Mouse (Mus musculus) cerebellum, postnatal 36 days (tissue): ENCODE data around the gene Sbf2.
"Not testable (repeated sequence)": the region's sequence is repeated elsewhere in the genome, so short reads cannot be mapped to it uniquely, and the experiment has no call there.

Experiments used
- DNase-seq, 2 experiments: peaks; one replicate each; pipeline ENCODE4 v3.0.0; 2021 to 2022; ENCODE audit warnings: mixed read lengths in 2 of 2

The Sbf2 gene

DNA sequence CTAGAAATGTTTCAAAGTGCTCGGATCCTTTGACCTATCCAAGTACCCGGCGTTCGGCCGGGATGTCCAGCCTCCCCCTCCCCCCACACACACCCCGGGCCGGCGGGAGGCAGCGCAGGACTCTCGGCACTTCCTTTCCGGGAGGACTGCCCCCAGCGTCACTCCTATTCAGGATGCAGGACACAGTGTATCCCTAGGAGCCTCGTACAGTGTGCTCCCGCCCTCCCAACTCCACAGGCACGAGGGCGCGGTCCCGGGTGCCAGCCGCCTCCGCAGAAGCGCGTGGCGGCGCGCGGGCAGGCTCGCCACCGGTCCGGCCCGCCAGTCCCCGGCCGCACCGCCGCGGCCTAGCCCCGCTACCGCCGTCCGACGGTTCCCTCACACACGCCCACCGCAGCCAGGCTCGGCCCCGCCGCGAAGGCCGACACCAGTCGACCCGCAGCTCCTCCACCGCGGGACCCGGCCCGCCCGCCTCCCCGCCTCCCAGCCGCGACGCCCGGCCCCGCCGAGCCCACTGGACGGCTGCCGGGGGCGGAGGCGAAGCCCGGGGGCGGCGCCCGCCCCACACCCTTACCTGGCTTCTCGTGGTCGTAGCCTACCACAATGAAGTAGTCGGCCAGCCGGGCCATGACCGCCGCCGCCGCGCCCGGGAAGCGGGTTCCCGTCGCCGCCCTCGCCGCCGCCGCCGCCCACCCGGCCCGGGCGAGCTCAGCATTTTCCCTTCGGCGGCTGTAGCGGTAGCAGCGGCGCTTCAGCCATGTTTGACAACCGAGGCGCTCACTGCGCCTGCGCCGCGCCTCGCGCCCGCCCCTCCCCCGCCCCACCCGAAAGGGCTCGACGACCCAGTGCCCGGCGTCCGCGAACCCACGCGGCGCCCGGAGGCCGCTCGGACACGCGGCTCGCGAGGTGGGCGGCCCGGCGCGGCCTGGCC, at the start of gene Sbf2:
Gene Sbf2, minus strand, starts transcription at position 790 of the 931 bp plus-strand sequence.
- DNase-seq: peak; percentile 72 to 78

DNA sequence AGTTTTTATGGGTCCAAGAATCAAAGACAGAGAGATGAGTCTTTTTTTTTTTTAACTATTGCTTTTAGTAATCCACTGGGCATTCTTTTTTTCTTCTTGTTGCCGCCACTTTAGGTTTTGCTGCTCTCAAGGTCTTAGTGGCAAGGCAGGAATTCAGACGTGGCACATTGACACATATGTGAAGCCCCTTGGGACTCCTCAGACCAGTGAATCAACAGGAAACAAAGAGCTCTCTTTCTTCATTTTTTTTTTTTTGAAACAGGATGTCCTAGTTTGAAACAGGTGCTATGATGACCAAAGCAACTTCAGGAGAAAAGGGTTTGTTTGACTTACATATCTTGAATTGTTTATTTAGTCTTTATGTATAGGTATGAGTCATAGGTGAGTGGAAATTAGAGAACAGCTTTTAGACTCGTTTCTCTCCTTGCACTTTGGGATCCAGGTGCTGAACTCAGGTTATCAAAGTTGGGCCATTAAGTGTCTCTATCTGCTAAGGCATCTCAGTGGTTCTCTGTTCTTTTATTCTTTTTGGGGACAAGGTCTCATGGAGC, 43.7 kb upstream of the Sbf2 start:
- DNase-seq: no peak

GRCm38 (mm10) chr7:110655966-110656365, 41.2 kb upstream of the Sbf2 start:
- DNase-seq: no peak

- DNase-seq: no peak
Observed at GRCm38 (mm10) chr7:110655230-110655629, 40.5 kb upstream of the Sbf2 start.

DNA sequence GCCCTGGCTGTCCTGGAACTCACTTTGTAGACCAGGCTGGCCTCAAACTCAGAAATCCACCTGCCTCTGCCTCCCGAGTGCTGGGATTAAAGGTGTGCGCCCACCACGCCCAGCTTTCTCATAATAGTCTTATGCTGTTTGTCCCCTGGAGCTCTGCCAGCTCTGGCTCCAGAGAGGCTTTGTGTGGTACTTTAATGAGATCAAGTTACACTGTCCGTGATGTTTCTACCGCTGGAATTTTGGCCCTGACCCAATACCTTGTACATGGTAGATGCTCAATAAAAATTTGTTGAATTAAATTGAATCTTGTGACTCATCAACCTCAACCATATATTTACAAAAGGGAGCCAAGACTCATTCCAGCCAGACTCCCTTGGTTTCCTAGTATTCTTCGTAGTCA, 36.4 kb upstream of the Sbf2 start:
- DNase-seq: no peak

- no peak for DNase-seq
Observed at GRCm38 (mm10) chr7:110650491-110650890, 35.8 kb upstream of the Sbf2 start.

- DNase-seq: no peak
Observed at GRCm38 (mm10) chr7:110649133-110649987, 34.6 kb upstream of the Sbf2 start.

- no peak for DNase-seq
Observed at GRCm38 (mm10) chr7:110648455-110649085, 33.8 kb upstream of the Sbf2 start.

DNA sequence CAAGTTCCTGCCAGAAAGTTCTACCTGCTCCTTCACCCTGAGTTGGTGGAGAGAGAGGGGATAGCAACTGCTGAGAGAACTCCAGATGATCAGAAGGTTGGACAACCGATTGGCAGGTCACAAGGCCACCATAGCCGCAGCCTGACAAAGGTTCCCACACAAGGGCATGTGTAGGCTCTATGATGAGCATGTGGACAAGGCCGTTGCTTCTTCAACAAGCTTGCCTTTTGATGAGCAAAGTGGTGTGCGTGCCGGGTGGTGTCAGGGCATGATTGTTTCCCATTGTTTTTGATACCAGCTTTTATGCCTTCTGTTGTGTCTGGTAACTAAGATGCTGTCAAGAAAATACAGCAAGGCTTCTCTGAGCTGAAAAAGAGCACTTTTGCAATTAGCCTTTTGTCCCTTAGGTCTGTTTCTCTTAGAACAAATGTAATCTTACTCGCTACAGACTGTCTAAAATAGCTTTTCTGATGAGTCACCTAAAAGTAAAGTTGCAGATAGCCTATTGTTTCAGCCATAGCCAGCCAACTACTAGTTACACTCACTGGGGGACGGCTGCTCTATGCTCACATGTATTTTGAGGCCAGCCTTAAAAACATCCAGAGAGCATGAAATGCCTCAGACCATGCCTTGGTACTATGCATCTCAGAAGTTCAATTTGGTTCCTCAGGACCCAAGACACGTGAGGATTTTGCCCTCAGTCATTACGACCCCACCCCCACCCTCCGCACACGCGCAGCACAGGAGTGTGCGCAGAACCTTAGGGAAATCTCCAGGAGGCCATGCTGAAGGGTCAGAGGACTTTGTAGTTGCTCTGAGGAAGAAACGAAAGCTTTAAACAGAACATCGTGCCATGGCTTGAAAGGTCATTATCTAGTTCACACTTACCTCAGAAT, 33.1 kb upstream of the Sbf2 start:
- no peak for DNase-seq

DNA sequence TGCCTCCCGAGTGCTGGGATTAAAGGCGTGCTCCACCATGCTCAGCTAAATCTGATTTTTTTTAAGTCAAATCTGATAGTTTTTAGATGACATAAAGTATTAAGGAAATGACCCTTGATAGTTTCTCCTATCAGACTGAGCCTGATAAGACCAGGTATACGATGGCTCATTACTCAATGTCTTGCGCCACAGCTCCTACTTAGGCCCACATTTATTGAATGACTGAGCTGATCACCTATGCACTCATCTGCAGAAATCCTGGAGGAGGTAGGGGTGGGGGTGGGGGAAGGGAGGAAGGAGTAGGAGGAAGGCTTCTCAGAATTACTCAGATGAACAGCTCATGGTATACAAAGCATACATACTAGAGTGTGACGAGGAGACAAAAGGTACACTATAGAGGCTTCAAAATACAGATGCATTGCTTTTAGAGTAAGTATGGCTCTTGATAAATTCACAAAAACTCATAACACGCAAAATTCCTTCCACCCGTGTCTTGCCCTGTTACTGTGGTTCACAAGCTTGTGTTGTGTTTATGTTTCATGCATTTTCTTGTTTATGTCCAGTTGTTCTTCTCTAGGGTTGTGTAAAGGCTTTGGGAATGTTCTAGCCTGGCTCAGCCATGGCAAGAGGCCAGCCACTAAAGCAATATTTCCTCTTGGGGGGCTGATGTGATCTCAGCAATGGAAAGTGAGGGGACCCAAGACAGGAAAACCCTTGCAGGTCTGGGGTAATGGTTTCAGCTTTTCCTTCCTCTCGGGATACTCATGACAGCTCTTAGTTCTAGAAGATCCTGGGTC, 32.1 kb upstream of the Sbf2 start:
- no peak for DNase-seq

DNA sequence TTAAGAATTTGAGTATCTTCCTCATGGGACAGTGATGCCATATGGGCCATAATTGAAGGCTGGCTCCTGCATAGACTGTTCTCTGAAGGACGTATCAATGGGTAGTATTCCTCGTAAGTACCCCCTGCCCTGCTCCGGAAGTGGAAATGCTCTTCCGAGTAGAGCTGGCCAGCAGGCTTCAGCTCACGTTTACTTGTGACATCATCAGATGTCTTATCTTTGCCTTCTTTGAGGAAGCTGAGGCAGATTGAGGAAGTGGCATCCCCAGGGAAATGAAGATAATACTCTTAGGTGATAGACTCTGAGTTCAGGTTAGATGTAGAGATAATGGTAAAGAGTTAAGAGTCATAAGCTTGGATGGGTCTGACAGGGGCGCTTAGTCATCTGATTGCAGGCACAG, 31.1 kb upstream of the Sbf2 start:
- DNase-seq: no peak

GRCm38 (mm10) chr7:110645311-110645710, 30.6 kb upstream of the Sbf2 start:
- DNase-seq: peak; percentile 45 to 69

- not testable (repeated sequence) for DNase-seq
Observed at GRCm38 (mm10) chr7:110639958-110640357, 25.2 kb upstream of the Sbf2 start.

GRCm38 (mm10) chr7:110639291-110639915, 24.7 kb upstream of the Sbf2 start:
- no peak for DNase-seq

DNA sequence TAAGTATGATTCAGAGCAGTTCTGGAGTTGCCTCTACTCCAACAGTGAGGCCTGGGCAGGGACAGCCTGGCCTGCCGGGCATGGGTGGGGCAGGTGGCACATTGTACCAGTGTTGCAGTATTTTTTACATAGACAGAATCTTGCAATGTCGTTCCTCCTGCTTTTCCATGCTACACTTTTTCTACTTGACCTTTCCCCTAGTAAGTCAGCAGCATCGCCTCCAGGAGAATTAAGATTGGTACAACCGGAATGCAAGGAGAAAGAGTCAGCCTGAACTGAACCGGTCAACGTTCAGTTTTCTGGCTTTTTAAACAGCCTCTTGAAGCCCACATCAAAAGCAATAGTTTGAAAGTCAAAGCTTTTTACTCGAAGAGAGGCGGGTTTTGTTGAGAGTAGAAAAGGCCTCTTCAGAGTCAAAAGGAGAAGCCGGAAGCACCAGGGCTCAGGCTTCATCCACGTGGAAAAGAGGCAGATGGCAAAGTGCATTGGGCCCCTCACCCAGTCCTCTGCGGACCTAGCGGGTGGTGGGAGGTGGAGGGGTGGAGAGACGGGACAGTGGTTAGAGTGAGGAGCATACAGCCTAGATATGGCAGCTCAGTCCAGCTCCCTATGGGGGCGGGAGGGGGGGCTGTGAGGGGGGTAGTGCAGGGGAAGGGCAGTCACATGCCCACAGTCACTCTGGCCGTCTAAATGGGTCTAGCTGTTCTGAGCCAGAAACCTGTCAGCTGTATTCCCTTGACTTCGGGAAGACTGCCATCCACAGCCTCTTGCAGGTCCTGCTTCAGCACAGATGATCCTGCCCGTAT, 23.8 kb upstream of the Sbf2 start:
- DNase-seq: no peak

DNA sequence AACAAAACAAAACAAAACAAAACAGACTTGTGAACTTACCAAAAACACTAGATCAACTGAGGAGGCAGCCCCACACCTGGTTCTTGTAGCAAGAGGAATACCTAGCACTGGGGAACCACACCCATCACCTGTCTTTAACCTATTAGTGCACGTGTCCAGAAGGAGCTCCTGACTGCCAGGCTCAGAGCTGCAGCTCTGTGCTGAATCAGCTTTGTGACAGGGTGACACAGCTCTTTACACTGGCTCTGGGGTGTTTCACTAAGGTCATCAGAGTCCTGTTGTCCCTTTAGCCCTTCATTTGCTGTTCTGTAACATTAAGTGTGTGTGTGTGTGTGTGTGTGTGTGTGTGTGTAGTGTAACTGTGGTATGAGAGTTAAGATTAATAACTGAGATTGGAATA, 21.8 kb upstream of the Sbf2 start:
- DNase-seq: no peak

- no peak for DNase-seq
Observed at GRCm38 (mm10) chr7:110635929-110636328, 21.2 kb upstream of the Sbf2 start.

DNA sequence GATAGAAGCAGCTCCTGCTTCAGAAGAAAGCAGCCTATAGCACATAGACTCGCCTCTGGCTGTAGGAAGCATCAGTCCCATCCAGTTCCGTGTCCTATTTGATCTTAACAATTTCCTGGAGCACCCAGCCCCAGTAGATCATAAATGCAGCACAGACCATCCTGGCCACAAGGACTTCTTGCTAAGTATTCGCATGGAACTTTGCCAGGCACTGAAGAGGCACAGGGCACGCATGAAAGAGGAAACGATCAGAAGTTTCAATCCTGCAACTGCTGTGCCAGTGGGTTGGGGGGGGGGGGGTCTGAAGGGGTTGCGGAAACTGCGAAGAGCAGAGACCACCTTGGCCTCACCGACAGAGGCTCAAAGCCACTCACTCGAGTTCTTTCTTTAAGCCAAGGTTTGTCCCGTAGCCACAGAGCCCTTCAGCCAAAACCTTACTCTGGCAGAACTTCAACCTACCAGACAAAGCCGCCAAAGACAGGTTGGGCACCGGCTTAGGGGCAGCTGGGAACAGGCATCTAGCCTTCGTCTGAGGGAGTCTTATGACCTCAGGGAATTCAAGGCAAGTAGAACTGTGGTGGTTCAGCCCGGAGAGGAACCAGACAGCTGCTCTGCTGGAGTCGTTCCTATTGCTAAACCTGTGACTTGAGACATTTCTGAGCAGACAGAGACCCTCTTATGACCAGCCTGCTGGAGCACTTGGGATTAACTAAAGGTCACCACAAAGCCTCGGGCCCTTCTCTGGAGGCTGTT, 16.6 kb upstream of the Sbf2 start:
- DNase-seq: peak in 1 of 2 experiments; percentile 16
